In genomic region chr2:60672973-60673954, GRCm38 (mm10) we compare ENCODE assay signal across 12 mouse cellular contexts. TPM values are rescaled to one million over a fixed set of nuclear protein-coding genes. Genes with fewer than 3 reads are reported as not detected.
DNase-seq lines count a peak whose midpoint lies in the region; ATAC-seq lines count a peak whose summit lies in the region.
"Had no signal": no experiment of that assay in that cellular context is flagged by ENCODE, and none has a peak within 500 bp of the region (broad histone marks: within the 10 kb centered on the region; RNA-seq: fewer than 3 reads in every experiment).

No protein-coding gene starts in this region.

- H3K36me3 ChIP-seq in heart, embryonic 16.5 days (ENCODE audit: control insufficient read depth, insufficient read depth): no peaks in the 10 kb centered on the region
- H3K36me3 ChIP-seq in embryonic facial prominence, embryonic 15.5 days: no peaks in the 10 kb centered on the region
- H3K36me3 ChIP-seq in midbrain, embryonic 14.5 days (ENCODE audit: control insufficient read depth, insufficient read depth, low read length): no peaks in the 10 kb centered on the region

- peak overlapping the region; percentile 41 for H3K9ac ChIP-seq in heart, embryonic 16.5 days (ENCODE audit: low read length)
- H3K9ac ChIP-seq in embryonic facial prominence, embryonic 15.5 days: no peak overlapping the region
- H3K9ac ChIP-seq in midbrain, embryonic 14.5 days (replicated peaks; ENCODE audit: low read length): no peak overlapping the region

- H3K27ac ChIP-seq in heart, embryonic 16.5 days (ENCODE audit: low read length): no peak overlapping the region
- H3K27ac ChIP-seq in embryonic facial prominence, embryonic 15.5 days (replicated peaks): peak overlapping the region; percentile 48; the same call in 1 of the 2 replicates
- H3K27ac ChIP-seq in midbrain, embryonic 14.5 days (replicated peaks; ENCODE audit: low read depth, low read length): no peak overlapping the region
- H3K27ac ChIP-seq: macrophage had no signal

- WGBS in heart, embryonic 16.5 days: 61% methylated on average over 17 of the region's 17 CpGs
- WGBS in embryonic facial prominence, embryonic 15.5 days: 31% methylated on average over 17 of the region's 17 CpGs
- WGBS in midbrain, embryonic 14.5 days: 31% methylated on average over 17 of the region's 17 CpGs

- intact Hi-C loops in heart, postnatal 14 days (cut with DNase I): no loop called here

- no peak for DNase-seq in heart, postnatal 14 days
- DNase-seq in A20 (ENCODE audit: low read depth, low spot score): peak; percentile 20
- peak; percentile 18 for DNase-seq in midbrain, embryonic 14.5 days
- no peak for DNase-seq in testis, postnatal 14 days (ENCODE audit: low spot score)
- DNase-seq in right cerebral cortex, adult 2 months (ENCODE audit: low spot score in 2 of 2): no peak
- DNase-seq in layer of hippocampus, adult 9-10 months (ENCODE audit: low spot score): no peak
- DNase-seq: adrenal gland, adult 8-10 months; heart, postnatal 36 days had no signal

- no peaks in the 10 kb centered on the region for H3K27me3 ChIP-seq in heart, embryonic 16.5 days (ENCODE audit: control insufficient read depth, insufficient read depth, low read length)
- H3K27me3 ChIP-seq in embryonic facial prominence, embryonic 15.5 days: no peaks in the 10 kb centered on the region
- no peaks in the 10 kb centered on the region for H3K27me3 ChIP-seq in midbrain, embryonic 14.5 days (ENCODE audit: control insufficient read depth, insufficient read depth, low read length)

- peak overlapping the region; percentile 13; the same call in 1 of the 2 replicates for H3K4me2 ChIP-seq in heart, embryonic 16.5 days (ENCODE audit: low read depth, low read length)
- peak overlapping the region; percentile 36 for H3K4me2 ChIP-seq in embryonic facial prominence, embryonic 15.5 days (replicated peaks)
- peak overlapping the region; percentile 31 for H3K4me2 ChIP-seq in midbrain, embryonic 14.5 days (ENCODE audit: low read length)

- no peak overlapping the region for H3K4me3 ChIP-seq in heart, embryonic 16.5 days (ENCODE audit: low read length)
- peak overlapping the region; percentile 21 for H3K4me3 ChIP-seq in embryonic facial prominence, embryonic 15.5 days (replicated peaks)
- no peak overlapping the region for H3K4me3 ChIP-seq in midbrain, embryonic 14.5 days (replicated peaks; ENCODE audit: low read depth, low read length)

- ATAC-seq in heart, embryonic 16.5 days (replicated peaks; ENCODE audit: extremely low read depth, insufficient read depth, low FRiP score): no peak
- ATAC-seq in embryonic facial prominence, embryonic 15.5 days (ENCODE audit: insufficient number of reproducible peaks, low FRiP score, low TSS enrichment, low read depth): no peak
- no peak for ATAC-seq in midbrain, embryonic 14.5 days (ENCODE audit: low FRiP score, low TSS enrichment)

- no peaks in the 10 kb centered on the region for H3K9me3 ChIP-seq in heart, embryonic 16.5 days (replicated peaks; ENCODE audit: control insufficient read depth, low read length)
- H3K9me3 ChIP-seq in embryonic facial prominence, embryonic 15.5 days (replicated peaks): no peaks in the 10 kb centered on the region
- no peaks in the 10 kb centered on the region for H3K9me3 ChIP-seq in midbrain, embryonic 14.5 days (ENCODE audit: control insufficient read depth, low read length)

- 0 out of 2 replicates have a peak, but pooled peaks cover 2% of the 10 kb centered on the region for H3K4me1 ChIP-seq in heart, embryonic 16.5 days (ENCODE audit: control insufficient read depth, insufficient read depth, low read length)
- no peaks in the 10 kb centered on the region for H3K4me1 ChIP-seq in embryonic facial prominence, embryonic 15.5 days
- peaks cover 8% of the 10 kb centered on the region for H3K4me1 ChIP-seq in midbrain, embryonic 14.5 days (ENCODE audit: control insufficient read depth, insufficient read depth, low read length)

RNA-seq across cellular contexts. Expression of gene Itgb6, which starts 49.2 kb away (rescaled TPM):
- polyA plus RNA-seq in heart, embryonic 16.5 days (2015; fragmentation: Nextera tagmentation; extraction: Ambion mirVana): 0.28 and 0.67 TPM in 2 replicates
- total RNA-seq in heart, postnatal 14 days (2021): 10 to 100 TPM; 16.8 to 21.5 TPM
- polyA plus RNA-seq in embryonic facial prominence, embryonic 15.5 days (2015; fragmentation: Nextera tagmentation; extraction: Ambion mirVana): 2.9 and 3.8 TPM in 2 replicates
- polyA plus RNA-seq in midbrain, embryonic 14.5 days (2014; fragmentation: Nextera tagmentation; extraction: Ambion mirVana): not detected in 2 replicates
- total RNA-seq: adrenal gland, adult 8-10 months had no signal
- polyA plus RNA-seq: cortical plate, adult 2 months; macrophage had no signal

Comparison
In these comparisons a context has a peak if more than half of its experiments do, and no peak if none do; other contexts are left out.
1. DNase-seq: peak in A20 (single experiment) and midbrain, embryonic 14.5 days (single experiment); none in heart, postnatal 14 days (0 of 2), testis, postnatal 14 days (single experiment), right cerebral cortex, adult 2 months (0 of 2) and layer of hippocampus, adult 9-10 months (single experiment).
2. Peak in every context shown above with its lines, with median percentiles within 50 percentile points of each other: H3K4me2 ChIP-seq.